11 mouse cellular contexts compared by ENCODE assay signal in the genomic region with DNA sequence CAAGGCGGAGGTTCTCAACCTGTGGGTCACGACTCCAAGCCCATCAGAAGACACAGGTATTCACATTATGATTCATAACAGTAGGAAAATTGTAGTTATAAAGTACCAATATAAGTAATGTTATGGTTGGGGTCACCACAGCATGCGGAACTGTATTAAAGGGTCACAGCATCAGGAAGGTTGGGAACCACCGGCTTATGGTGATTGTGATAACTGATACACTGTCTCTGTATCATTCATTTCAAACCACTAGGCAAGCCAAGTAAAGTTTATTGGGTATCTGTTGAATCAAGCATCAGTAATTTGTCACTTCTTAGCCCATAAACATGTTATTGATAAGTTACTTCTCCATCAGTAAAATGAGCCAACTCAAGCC. TPM values are rescaled to one million over a fixed set of nuclear protein-coding genes. Genes with fewer than 3 reads are reported as not detected.
DNase-seq lines count a peak whose midpoint lies in the region; ATAC-seq and TF ChIP-seq lines count a peak whose summit lies in the region.
"Had no signal": no experiment of that assay in that cellular context is flagged by ENCODE, and none has a peak within 500 bp of the region (broad histone marks: within the 10 kb centered on the region; RNA-seq: fewer than 3 reads in every experiment).

No protein-coding gene starts in this region.

- H3K4me3 ChIP-seq in kidney, embryonic 14.5 days (ENCODE audit: low read length): no peak overlapping the region
- no peak overlapping the region for H3K4me3 ChIP-seq in neural tube, embryonic 12.5 days
- H3K4me3 ChIP-seq in neural tube, embryonic 15.5 days (replicated peaks): no peak overlapping the region
- no peak overlapping the region for H3K4me3 ChIP-seq in limb, embryonic 12.5 days (replicated peaks)
- no peak overlapping the region for H3K4me3 ChIP-seq in liver, postnatal 0 days (ENCODE audit: low read depth, low read length)
- H3K4me3 ChIP-seq: heart, embryonic 15.5 days; hindbrain, embryonic 15.5 days; liver, embryonic 15.5 days; stomach, embryonic 15.5 days had no signal

- no peak for TF ChIP-seq EP300 in liver, postnatal 0 days (IDR thresholded peaks at IDR 0.05; ENCODE audit: low read depth)

- H3K9ac ChIP-seq in kidney, embryonic 14.5 days (ENCODE audit: low read depth, low read length): no peak overlapping the region
- H3K9ac ChIP-seq in neural tube, embryonic 12.5 days: no peak overlapping the region
- H3K9ac ChIP-seq in neural tube, embryonic 15.5 days (replicated peaks): no peak overlapping the region
- no peak overlapping the region for H3K9ac ChIP-seq in limb, embryonic 12.5 days (replicated peaks)
- no peak overlapping the region for H3K9ac ChIP-seq in liver, postnatal 0 days (replicated peaks)
- H3K9ac ChIP-seq: heart, embryonic 15.5 days; hindbrain, embryonic 15.5 days; liver, embryonic 15.5 days; stomach, embryonic 15.5 days had no signal

- DNase-seq in kidney, postnatal 10 days: no peak
- no peak for DNase-seq in liver, postnatal 0 days
- no peak for DNase-seq in heart, postnatal 25 days (ENCODE audit: low spot score)

- no peaks in the 10 kb centered on the region for H3K9me3 ChIP-seq in kidney, embryonic 14.5 days (ENCODE audit: control insufficient read depth, low read length)
- H3K9me3 ChIP-seq in neural tube, embryonic 12.5 days: no peaks in the 10 kb centered on the region
- no peaks in the 10 kb centered on the region for H3K9me3 ChIP-seq in neural tube, embryonic 15.5 days (replicated peaks)
- no peaks in the 10 kb centered on the region for H3K9me3 ChIP-seq in limb, embryonic 12.5 days
- H3K9me3 ChIP-seq in liver, postnatal 0 days (ENCODE audit: low read length): no peaks in the 10 kb centered on the region
- H3K9me3 ChIP-seq: heart, embryonic 15.5 days; hindbrain, embryonic 15.5 days; liver, embryonic 15.5 days; stomach, embryonic 15.5 days had no signal

- H3K4me1 ChIP-seq in kidney, embryonic 14.5 days (ENCODE audit: control insufficient read depth, insufficient read depth, low read length): no peaks in the 10 kb centered on the region
- no peaks in the 10 kb centered on the region for H3K4me1 ChIP-seq in neural tube, embryonic 12.5 days
- no peaks in the 10 kb centered on the region for H3K4me1 ChIP-seq in neural tube, embryonic 15.5 days
- H3K4me1 ChIP-seq in limb, embryonic 12.5 days (replicated peaks): 0 out of 2 replicates have a peak, but pooled peaks cover 3% of the 10 kb centered on the region
- H3K4me1 ChIP-seq in liver, postnatal 0 days (ENCODE audit: insufficient read depth): peaks cover 4% of the 10 kb centered on the region; the same call in 1 of the 2 replicates
- H3K4me1 ChIP-seq: hindbrain, embryonic 15.5 days; liver, embryonic 15.5 days had no signal

- no peaks in the 10 kb centered on the region for H3K36me3 ChIP-seq in kidney, embryonic 14.5 days (ENCODE audit: control insufficient read depth, insufficient read depth, low read length)
- H3K36me3 ChIP-seq in neural tube, embryonic 12.5 days: no peaks in the 10 kb centered on the region
- H3K36me3 ChIP-seq in neural tube, embryonic 15.5 days: no peaks in the 10 kb centered on the region
- H3K36me3 ChIP-seq in limb, embryonic 12.5 days: no peaks in the 10 kb centered on the region
- H3K36me3 ChIP-seq in liver, postnatal 0 days (replicated peaks; ENCODE audit: insufficient read depth, low read length): no peaks in the 10 kb centered on the region
- H3K36me3 ChIP-seq: heart, embryonic 15.5 days; hindbrain, embryonic 15.5 days; liver, embryonic 15.5 days; stomach, embryonic 15.5 days had no signal

- H3K27ac ChIP-seq in kidney, embryonic 14.5 days (ENCODE audit: low read depth, low read length): no peak overlapping the region
- no peak overlapping the region for H3K27ac ChIP-seq in neural tube, embryonic 12.5 days
- H3K27ac ChIP-seq in neural tube, embryonic 15.5 days (replicated peaks): no peak overlapping the region
- no peak overlapping the region for H3K27ac ChIP-seq in limb, embryonic 12.5 days
- no peak overlapping the region for H3K27ac ChIP-seq in liver, postnatal 0 days (ENCODE audit: low read depth)
- H3K27ac ChIP-seq: heart, embryonic 15.5 days; hindbrain, embryonic 15.5 days; liver, embryonic 15.5 days; stomach, embryonic 15.5 days had no signal

- intact Hi-C loops in heart, postnatal 25 days (cut with DNase I): loop anchor here (10.0 kb wide), 1 partner anchor 733 kb away; no protein-coding TSS in a partner anchor

- TF ChIP-seq CTCF in liver, postnatal 0 days (IDR thresholded peaks at IDR 0.05; ENCODE audit: low read depth): no peak

- H3K4me2 ChIP-seq in kidney, embryonic 14.5 days (replicated peaks; ENCODE audit: low read depth, low read length): no peak overlapping the region
- H3K4me2 ChIP-seq in neural tube, embryonic 12.5 days (replicated peaks): no peak overlapping the region
- no peak overlapping the region for H3K4me2 ChIP-seq in neural tube, embryonic 15.5 days
- H3K4me2 ChIP-seq in limb, embryonic 12.5 days: no peak overlapping the region
- H3K4me2 ChIP-seq in liver, postnatal 0 days (ENCODE audit: low read depth, low read length): no peak overlapping the region
- H3K4me2 ChIP-seq: hindbrain, embryonic 15.5 days; liver, embryonic 15.5 days; stomach, embryonic 15.5 days had no signal

- ATAC-seq in kidney, embryonic 14.5 days (ENCODE audit: low FRiP score, low TSS enrichment): peak; percentile 33; the same call in 1 of the 2 replicates
- ATAC-seq in neural tube, embryonic 12.5 days (ENCODE audit: low FRiP score, low read depth): peak; percentile 31; the same call in 1 of the 2 replicates
- ATAC-seq in neural tube, embryonic 15.5 days (ENCODE audit: low FRiP score): no peak
- ATAC-seq in limb, embryonic 12.5 days (ENCODE audit: insufficient number of reproducible peaks, insufficient read depth, low FRiP score, low TSS enrichment, low read depth): 0 out of 2 replicates have a peak, but pooled peaks have one; percentile 39
- ATAC-seq in liver, postnatal 0 days: no peak

- no peaks in the 10 kb centered on the region for H3K27me3 ChIP-seq in kidney, embryonic 14.5 days (ENCODE audit: control insufficient read depth, insufficient read depth, low read length)
- no peaks in the 10 kb centered on the region for H3K27me3 ChIP-seq in neural tube, embryonic 12.5 days (replicated peaks)
- H3K27me3 ChIP-seq in neural tube, embryonic 15.5 days (replicated peaks): no peaks in the 10 kb centered on the region
- H3K27me3 ChIP-seq in limb, embryonic 12.5 days: no peaks in the 10 kb centered on the region
- H3K27me3 ChIP-seq in liver, postnatal 0 days (ENCODE audit: insufficient read depth, low read length): no peaks in the 10 kb centered on the region
- H3K27me3 ChIP-seq: heart, embryonic 15.5 days; hindbrain, embryonic 15.5 days; liver, embryonic 15.5 days; stomach, embryonic 15.5 days had no signal

- WGBS in kidney, embryonic 14.5 days: 43% methylated on average over 4 of the region's 4 CpGs
- 40% methylated on average over 4 of the region's 4 CpGs for WGBS in neural tube, embryonic 12.5 days
- WGBS in neural tube, embryonic 15.5 days: 42% methylated on average over 4 of the region's 4 CpGs
- WGBS in limb, embryonic 12.5 days: 41% methylated on average over 4 of the region's 4 CpGs
- 31% methylated on average over 4 of the region's 4 CpGs for WGBS in liver, postnatal 0 days (ENCODE audit: insufficient replicate concordance)

RNA-seq across cellular contexts. Expression of a gene that starts 14.4 kb away (rescaled TPM):
- 51.7 and 64.1 TPM in 2 replicates for polyA plus RNA-seq in kidney, embryonic 14.5 days (2014; fragmentation: Nextera tagmentation; extraction: Ambion mirVana)
- 51.5 and 53.1 TPM in 2 replicates for polyA plus RNA-seq in neural tube, embryonic 12.5 days (2016; fragmentation: Nextera tagmentation; extraction: Ambion mirVana)
- 31.2 and 34.8 TPM in 2 replicates for polyA plus RNA-seq in neural tube, embryonic 15.5 days (2015; fragmentation: Nextera tagmentation; extraction: Ambion mirVana)
- 53.3 and 55.8 TPM in 2 replicates for polyA plus RNA-seq in limb, embryonic 12.5 days (2016; fragmentation: Nextera tagmentation; extraction: Ambion mirVana)
- polyA plus RNA-seq in liver, postnatal 0 days (2015; fragmentation: Nextera tagmentation; extraction: Ambion mirVana): 11.2 and 11.6 TPM in 2 replicates
- 10 to 100 TPM; 24.0 to 26.8 TPM for total RNA-seq in heart, postnatal 25 days (2021)

RNA-seq across cellular contexts. Expression of a gene that starts 44.4 kb away (rescaled TPM):
- polyA plus RNA-seq in kidney, embryonic 14.5 days (2014; fragmentation: Nextera tagmentation; extraction: Ambion mirVana): 0.99 and 1.3 TPM in 2 replicates
- 0.46 and 0.76 TPM in 2 replicates for polyA plus RNA-seq in neural tube, embryonic 12.5 days (2016; fragmentation: Nextera tagmentation; extraction: Ambion mirVana)
- 1.4 and 3.9 TPM in 2 replicates for polyA plus RNA-seq in neural tube, embryonic 15.5 days (2015; fragmentation: Nextera tagmentation; extraction: Ambion mirVana)
- polyA plus RNA-seq in limb, embryonic 12.5 days (2016; fragmentation: Nextera tagmentation; extraction: Ambion mirVana): 1.5 and 1.8 TPM in 2 replicates
- 9.2 and 9.9 TPM in 2 replicates for polyA plus RNA-seq in liver, postnatal 0 days (2015; fragmentation: Nextera tagmentation; extraction: Ambion mirVana)
- 1 to 10 TPM; 1.3 to 2.0 TPM for total RNA-seq in heart, postnatal 25 days (2021)

Comparison
In these comparisons a context has a peak if more than half of its experiments do, and no peak if none do; other contexts are left out.
1. ATAC-seq: peak in kidney, embryonic 14.5 days (single experiment), neural tube, embryonic 12.5 days (single experiment) and limb, embryonic 12.5 days (single experiment); none in neural tube, embryonic 15.5 days (single experiment) and liver, postnatal 0 days (single experiment).